Mouse (Mus musculus) heart, postnatal 14 days (tissue): Measurements from ENCODE around the gene Pilra. TPM values are rescaled to one million over a fixed set of nuclear protein-coding genes. Genes with fewer than 3 reads are reported as not detected.

Experiments used
- DNase-seq, 2 experiments: peaks; one replicate each; pipeline ENCODE4 v3.0.0; 2021 to 2022
- intact Hi-C: fragments of 180-260 bp; cut with DNase I; formaldehyde crosslinking; loops from one replicate; pipeline ENCODE4 v1.15.1; 2025
- total RNA-seq, 2 experiments: library from RNA; stranded (reverse); gene quantifications; 2 replicates each; pipeline ENCODE4 v1.2.3; 2021

Gene Pilra
- total RNA-seq, 2 experiments from 2014 or later = 1.3 to 2.4 TPM

- intact Hi-C loops = no loop called here
- DNase-seq = no peak
Measured at GRCm38 (mm10) chr5:137825971-137826370, 10.1 kb downstream of the Pilra start.

GRCm38 (mm10) chr5:137825030-137825429 lies 11.1 kb downstream of the Pilra start:
- DNase-seq = no peak
- intact Hi-C loops = no loop called here

GRCm38 (mm10) chr5:137823455-137824045 lies 12.5 kb downstream of the Pilra start:
- no peak for DNase-seq
- intact Hi-C loops = no loop called here

GRCm38 (mm10) chr5:137822602-137823001 lies 13.5 kb downstream of the Pilra start:
- intact Hi-C loops = no loop called here

GRCm38 (mm10) chr5:137822126-137822525 lies 14.0 kb downstream of the Pilra start:
- DNase-seq = no peak
- intact Hi-C loops = no loop called here

More at GRCm38 (mm10) chr5:137822602-137823001, 13.5 kb downstream of the Pilra start:
- no peak for DNase-seq

GRCm38 (mm10) chr5:137817466-137818222 lies 18.4 kb downstream of the Pilra start:
- intact Hi-C loops = no loop called here
- no peak for DNase-seq

- no peak for DNase-seq
- intact Hi-C loops = no loop called here
Measured at GRCm38 (mm10) chr5:137808316-137808715, 27.8 kb downstream of the Pilra start.

- DNase-seq = no peak
- intact Hi-C loops = no loop called here
Measured at GRCm38 (mm10) chr5:137806158-137806557, 29.9 kb downstream of the Pilra start.

GRCm38 (mm10) chr5:137800917-137801316 lies 35.2 kb downstream of the Pilra start:
- intact Hi-C loops = no loop called here

GRCm38 (mm10) chr5:137796606-137797005 lies 39.5 kb downstream of the Pilra start:
- no peak for DNase-seq
- intact Hi-C loops = loop anchor here (5.0 to 10.0 kb wide), 2 partner anchors 156 to 338 kb away; no protein-coding TSS in a partner anchor

More at GRCm38 (mm10) chr5:137800917-137801316, 35.2 kb downstream of the Pilra start:
- no peak for DNase-seq

- intact Hi-C loops = loop anchor here (10.0 kb wide), 1 partner anchor 343 kb away; no protein-coding TSS in a partner anchor
- DNase-seq = no peak
Measured at GRCm38 (mm10) chr5:137791553-137791952, 44.5 kb downstream of the Pilra start.

- intact Hi-C loops = loop anchor here (1.0 to 10.0 kb wide), 3 partner anchors 89 to 824 kb away; partner anchors contain the start of genes Cldn15 and Zfp113
- no peak for DNase-seq
Measured at GRCm38 (mm10) chr5:137788946-137789531, 47.0 kb downstream of the Pilra start.

GRCm38 (mm10) chr5:137788171-137788570 lies 47.9 kb downstream of the Pilra start:
- DNase-seq = no peak
- intact Hi-C loops = loop anchor here (10.0 kb wide), 2 partner anchors 367 to 823 kb away; partner anchors contain the start of genes Cldn15 and Zfp113

GRCm38 (mm10) chr5:137787151-137787928 lies 48.7 kb downstream of the Pilra start, which contains the start of the genes Mepce and Zcwpw1:
Mepce (minus strand) TSS chr5:137787655.
Zcwpw1 (plus strand) TSS chr5:137787798.
- intact Hi-C loops = loop anchor here (10.0 kb wide), 2 partner anchors 367 to 823 kb away; partner anchors contain the start of genes Cldn15 and Zfp113
- peak; percentile 98 for DNase-seq

- intact Hi-C loops = loop anchor here (10.0 kb wide), 2 partner anchors 368 to 822 kb away; partner anchors contain the start of genes Cldn15 and Zfp113
- peak; percentile 99 to 100 for DNase-seq
Measured at GRCm38 (mm10) chr5:137786109-137786942, 49.8 kb downstream of the Pilra start.

- intact Hi-C loops = loop anchor here (10.0 kb wide), 2 partner anchors 369 to 821 kb away; partner anchors contain the start of genes Cldn15 and Zfp113
- peak; percentile 61 to 65 for DNase-seq
Measured at GRCm38 (mm10) chr5:137785164-137786031, 50.7 kb downstream of the Pilra start.

- no peak for DNase-seq
- intact Hi-C loops = loop anchor here (10.0 kb wide), 2 partner anchors 370 to 820 kb away; partner anchors contain the start of genes Cldn15 and Zfp113
Measured at GRCm38 (mm10) chr5:137784546-137784945, 51.5 kb downstream of the Pilra start.
